Mouse (Mus musculus) liver, embryonic 15.5 days (tissue): Measurements from ENCODE around the gene Sik3. TPM values are rescaled to one million over a fixed set of nuclear protein-coding genes. Genes with fewer than 3 reads are reported as not detected.
"Not testable (repeated sequence)": the region's sequence is repeated elsewhere in the genome, so short reads cannot be mapped to it uniquely, and the experiment has no call there.

Source experiments
- ATAC-seq: fragments of 200-750 bp; cut with Nextera tagmentation; 2 replicates; pipeline ENCODE4 v1.8.0; 2017; ENCODE audit warnings: moderate number of reproducible peaks, mild to moderate bottlenecking, moderate library complexity; ENCODE audit not compliant: insufficient read depth
- H3K27ac ChIP-seq: fragments of 300-500 bp; sonication (generic); replicated peaks from 2 replicates; pipeline ENCODE4 v1.5.1; 2015; ENCODE audit warnings: mild to moderate bottlenecking, inconsistent platforms
- H3K27me3 ChIP-seq: fragments of 300-500 bp; sonication (generic); 2 replicates; pipeline ENCODE4 v1.6.1; 2015; ENCODE audit warnings: mild to moderate bottlenecking, inconsistent platforms
- H3K36me3 ChIP-seq: fragments of 300-500 bp; sonication (generic); replicated peaks from 2 replicates; pipeline ENCODE4 v1.6.1; 2015; ENCODE audit warnings: moderate library complexity, mild to moderate bottlenecking, inconsistent platforms
- H3K4me1 ChIP-seq: fragments of 300-500 bp; sonication (generic); replicated peaks from 2 replicates; pipeline ENCODE4 v1.6.1; 2015; ENCODE audit warnings: inconsistent platforms
- H3K4me2 ChIP-seq: fragments of 300-500 bp; sonication (generic); 2 replicates; pipeline ENCODE4 v1.6.1; 2015; ENCODE audit warnings: moderate library complexity, mild to moderate bottlenecking, inconsistent platforms
- H3K4me3 ChIP-seq: fragments of 300-500 bp; sonication (generic); replicated peaks from 2 replicates; pipeline ENCODE4 v1.5.1; 2015; ENCODE audit warnings: mild to moderate bottlenecking, inconsistent platforms
- H3K9ac ChIP-seq: fragments of 300-500 bp; sonication (generic); 2 replicates; pipeline ENCODE4 v1.6.1; 2015; ENCODE audit warnings: moderate library complexity, mild to moderate bottlenecking, inconsistent platforms
- H3K9me3 ChIP-seq: fragments of 300-500 bp; sonication (generic); replicated peaks from 2 replicates; pipeline ENCODE4 v1.6.1; 2016; ENCODE audit warnings: inconsistent platforms
- WGBS: fragments of 180-500 bp; shearing (Covaris S2); methylation state at CpG from one replicate; pipeline ENCODE4 v1.1.7; 2015; ENCODE audit warnings: mixed read lengths; ENCODE audit not compliant: insufficient replicate concordance; 5-methylcytosine and 5-hydroxymethylcytosine counted together
- polyA plus RNA-seq: library from polyadenylated mRNA; unstranded; fragments of >200 nt; fragmentation: Nextera tagmentation; extraction: Ambion mirVana; gene quantifications from 2 replicates; pipeline ENCODE4 v1.2.1, GENCODE M21; 2015

The Sik3 gene
- polyA plus RNA-seq, 1 experiment from 2014 or later = 3.2 TPM

DNA sequence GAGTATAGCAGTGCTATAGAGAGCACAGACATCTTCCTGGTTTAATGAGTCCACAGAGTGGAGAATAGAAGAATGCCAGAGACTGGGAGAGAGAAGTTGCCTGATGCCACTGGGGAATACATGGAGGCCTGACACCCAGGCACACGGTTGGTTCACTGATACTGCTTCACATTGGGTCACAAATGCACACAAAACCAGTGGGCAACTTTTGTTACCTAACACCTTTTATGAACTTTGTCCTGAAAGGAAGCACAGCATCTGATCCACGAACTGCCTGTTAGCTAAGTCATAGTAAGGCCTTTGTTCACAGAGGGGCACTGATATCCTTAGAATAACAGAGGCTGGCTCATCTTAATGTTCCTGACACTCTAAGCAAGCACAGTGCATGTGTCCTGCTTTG lies 116.6 kb downstream of the Sik3 start:
- H3K4me1 ChIP-seq = no peaks in the 10 kb centered on the region
- no peak overlapping the region for H3K4me2 ChIP-seq
- ATAC-seq = no peak
- H3K9ac ChIP-seq = no peak overlapping the region
- H3K36me3 ChIP-seq = 0 out of 2 replicates have a peak, but pooled peaks cover 3% of the 10 kb centered on the region
- no peaks in the 10 kb centered on the region for H3K9me3 ChIP-seq
- H3K27me3 ChIP-seq = no peaks in the 10 kb centered on the region
- 66% methylated on average over 2 of the region's 2 CpGs for WGBS
- no peak overlapping the region for H3K4me3 ChIP-seq
- no peak overlapping the region for H3K27ac ChIP-seq

GRCm38 (mm10) chr9:46132821-46133220 lies 120.2 kb downstream of the Sik3 start:
- ATAC-seq, H3K36me3 ChIP-seq, H3K9me3 ChIP-seq, H3K4me3 ChIP-seq, H3K9ac ChIP-seq, H3K27me3 ChIP-seq, H3K4me2 ChIP-seq, H3K4me1 ChIP-seq, H3K27ac ChIP-seq: not testable (repeated sequence)

DNA sequence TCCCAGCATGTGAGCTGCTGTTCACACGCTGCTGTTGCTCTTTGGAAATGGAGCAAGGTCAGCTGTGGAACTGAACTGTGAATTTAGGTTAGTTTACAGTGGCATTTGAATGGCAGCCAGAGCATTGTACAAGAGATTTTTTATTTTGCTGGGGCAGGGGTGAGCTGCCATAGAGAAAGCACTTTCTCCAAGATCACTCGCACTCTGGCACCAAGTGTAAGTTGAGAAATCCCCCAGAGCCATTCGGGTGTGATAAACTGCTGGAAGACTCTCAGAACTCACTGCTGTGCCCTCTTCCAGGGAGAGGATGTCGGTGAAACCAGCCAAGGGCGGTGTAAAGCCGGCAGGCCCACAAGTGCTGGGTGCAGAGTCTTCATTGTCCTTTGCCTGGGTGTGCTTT lies 126.2 kb downstream of the Sik3 start:
- Histone ChIP-seq H3K36me3 (no peaks in the 10 kb centered on the region), H3K4me2 (no peak overlapping the region), H3K4me1 (no peaks in the 10 kb centered on the region), H3K9ac (no peak overlapping the region), H3K27me3 (no peaks in the 10 kb centered on the region), H3K4me3 (no peak overlapping the region), H3K9me3 (no peaks in the 10 kb centered on the region), H3K27ac (no peak overlapping the region)
- ATAC-seq = no peak
- 71% methylated on average over 6 of the region's 6 CpGs for WGBS

- 77% methylated on average over 1 of the region's 1 CpGs for WGBS
- Histone ChIP-seq H3K4me2 (no peak overlapping the region), H3K4me3 (no peak overlapping the region), H3K27me3 (no peaks in the 10 kb centered on the region), H3K9me3 (no peaks in the 10 kb centered on the region), H3K27ac (no peak overlapping the region), H3K9ac (no peak overlapping the region), H3K4me1 (no peaks in the 10 kb centered on the region), H3K36me3 (no peaks in the 10 kb centered on the region)
- no peak for ATAC-seq
Observed at GRCm38 (mm10) chr9:46140811-46141210, 128.2 kb downstream of the Sik3 start.

DNA sequence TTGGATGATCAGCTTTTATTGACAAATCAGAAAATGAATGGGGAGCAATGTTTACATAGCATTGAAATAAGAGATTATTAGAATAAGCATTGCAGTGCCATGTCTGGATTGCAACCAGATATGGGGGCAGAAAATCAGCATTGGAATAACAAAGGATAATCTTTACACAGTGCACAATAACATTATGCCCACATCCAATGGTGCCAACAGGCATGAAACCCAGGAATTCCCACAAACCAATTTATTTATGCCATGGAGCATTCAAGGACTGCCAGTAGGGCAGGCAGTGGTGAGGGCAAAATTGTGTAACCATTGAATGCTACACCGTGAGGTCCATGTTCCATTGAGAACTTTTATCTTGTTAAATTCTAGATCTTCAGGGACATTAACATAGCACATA lies 129.4 kb downstream of the Sik3 start:
- Histone ChIP-seq H3K4me3 (no peak overlapping the region), H3K27me3 (no peaks in the 10 kb centered on the region), H3K4me2 (no peak overlapping the region), H3K27ac (no peak overlapping the region), H3K36me3 (no peaks in the 10 kb centered on the region), H3K4me1 (peaks cover 4% of the 10 kb centered on the region; the same call in 1 of the 2 replicates), H3K9me3 (no peaks in the 10 kb centered on the region), H3K9ac (no peak overlapping the region)
- no peak for ATAC-seq
- 55% methylated on average over 1 of the region's 1 CpGs for WGBS

DNA sequence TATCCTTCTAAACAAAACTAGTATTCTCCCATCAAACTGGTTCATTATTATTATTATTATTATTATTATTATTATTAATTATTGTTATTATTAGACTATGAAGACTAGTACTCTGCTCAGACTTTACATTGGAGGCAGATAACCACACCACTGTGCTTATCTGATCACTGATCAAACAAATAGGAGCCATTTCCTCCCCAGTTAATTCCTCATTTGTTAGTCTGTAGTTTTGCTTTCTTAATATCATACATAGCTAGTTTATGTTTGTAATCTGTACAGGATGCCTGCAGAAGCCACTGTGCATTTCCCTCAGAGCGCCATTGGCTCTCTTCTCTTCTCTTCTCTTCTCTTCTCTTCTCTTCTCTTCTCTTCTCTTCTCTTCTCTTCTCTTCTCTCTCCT lies 129.9 kb downstream of the Sik3 start:
- H3K4me2 ChIP-seq = no peak overlapping the region
- no peak overlapping the region for H3K4me3 ChIP-seq
- H3K4me1 ChIP-seq = peaks cover 7% of the 10 kb centered on the region; the same call in 1 of the 2 replicates
- H3K9ac ChIP-seq = no peak overlapping the region
- H3K9me3 ChIP-seq = no peaks in the 10 kb centered on the region
- WGBS = 62% methylated on average over 1 of the region's 1 CpGs
- H3K27me3 ChIP-seq = no peaks in the 10 kb centered on the region
- H3K36me3 ChIP-seq = no peaks in the 10 kb centered on the region
- no peak overlapping the region for H3K27ac ChIP-seq
- ATAC-seq = no peak

- WGBS = 60% methylated on average over 6 of the region's 6 CpGs
- Histone ChIP-seq H3K9ac (no peak overlapping the region), H3K4me1 (peaks cover 29% of the 10 kb centered on the region), H3K4me3 (no peak overlapping the region), H3K9me3 (no peaks in the 10 kb centered on the region), H3K4me2 (no peak overlapping the region), H3K27ac (no peak overlapping the region), H3K27me3 (no peaks in the 10 kb centered on the region), H3K36me3 (no peaks in the 10 kb centered on the region)
- ATAC-seq = no peak
Observed at GRCm38 (mm10) chr9:46144976-46145375, 132.4 kb downstream of the Sik3 start.

GRCm38 (mm10) chr9:46146437-46146836 lies 133.8 kb downstream of the Sik3 start:
- H3K27me3 ChIP-seq = no peaks in the 10 kb centered on the region
- no peak overlapping the region for H3K9ac ChIP-seq
- no peak overlapping the region for H3K4me3 ChIP-seq
- no peak for ATAC-seq
- WGBS = 60% methylated on average over 3 of the region's 3 CpGs
- no peak overlapping the region for H3K4me2 ChIP-seq
- H3K27ac ChIP-seq = no peak overlapping the region
- peaks cover 42% of the 10 kb centered on the region for H3K4me1 ChIP-seq
- no peaks in the 10 kb centered on the region for H3K9me3 ChIP-seq
- H3K36me3 ChIP-seq = no peaks in the 10 kb centered on the region

DNA sequence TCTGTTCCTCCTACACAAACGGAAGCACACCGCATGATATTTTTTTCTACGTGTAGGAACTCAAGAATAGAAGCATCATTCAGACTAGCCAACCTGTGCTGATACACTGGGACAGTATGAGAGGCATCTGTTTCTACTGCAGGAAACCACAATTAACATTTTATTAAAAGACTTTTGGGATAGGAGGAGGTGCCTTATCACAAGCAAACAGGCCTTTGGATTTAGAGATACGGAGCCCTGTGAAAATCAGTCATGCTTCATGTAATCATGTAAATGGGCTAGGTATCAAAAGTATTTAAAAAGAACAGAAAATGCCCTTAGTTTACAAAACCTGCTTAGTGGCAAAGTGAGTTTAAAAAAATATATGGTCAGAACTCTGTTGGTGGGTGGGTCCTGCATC lies 136.1 kb downstream of the Sik3 start:
- 37% methylated on average over 4 of the region's 4 CpGs for WGBS
- Histone ChIP-seq H3K4me2 (no peak overlapping the region), H3K9me3 (no peaks in the 10 kb centered on the region), H3K4me1 (peaks cover 56% of the 10 kb centered on the region), H3K27ac (no peak overlapping the region), H3K9ac (no peak overlapping the region), H3K36me3 (no peaks in the 10 kb centered on the region), H3K4me3 (no peak overlapping the region), H3K27me3 (no peaks in the 10 kb centered on the region)
- ATAC-seq = no peak

GRCm38 (mm10) chr9:46149392-46149791 lies 136.8 kb downstream of the Sik3 start:
- Histone ChIP-seq H3K36me3 (no peaks in the 10 kb centered on the region), H3K4me3 (no peak overlapping the region), H3K9me3 (no peaks in the 10 kb centered on the region), H3K4me1 (peaks cover 57% of the 10 kb centered on the region), H3K27me3 (no peaks in the 10 kb centered on the region), H3K4me2 (no peak overlapping the region), H3K27ac (no peak overlapping the region), H3K9ac (no peak overlapping the region)
- WGBS = 22% methylated on average over 5 of the region's 5 CpGs
- peak; percentile 56 for ATAC-seq

GRCm38 (mm10) chr9:46150116-46150515 lies 137.5 kb downstream of the Sik3 start:
- no peak overlapping the region for H3K4me3 ChIP-seq
- H3K4me2 ChIP-seq = no peak overlapping the region
- no peak overlapping the region for H3K9ac ChIP-seq
- H3K9me3 ChIP-seq = no peaks in the 10 kb centered on the region
- H3K27ac ChIP-seq = no peak overlapping the region
- peaks cover 62% of the 10 kb centered on the region for H3K4me1 ChIP-seq
- ATAC-seq = 0 out of 2 replicates have a peak, but pooled peaks have one; percentile 28
- no peaks in the 10 kb centered on the region for H3K27me3 ChIP-seq
- H3K36me3 ChIP-seq = no peaks in the 10 kb centered on the region
- 29% methylated on average over 7 of the region's 7 CpGs for WGBS

DNA sequence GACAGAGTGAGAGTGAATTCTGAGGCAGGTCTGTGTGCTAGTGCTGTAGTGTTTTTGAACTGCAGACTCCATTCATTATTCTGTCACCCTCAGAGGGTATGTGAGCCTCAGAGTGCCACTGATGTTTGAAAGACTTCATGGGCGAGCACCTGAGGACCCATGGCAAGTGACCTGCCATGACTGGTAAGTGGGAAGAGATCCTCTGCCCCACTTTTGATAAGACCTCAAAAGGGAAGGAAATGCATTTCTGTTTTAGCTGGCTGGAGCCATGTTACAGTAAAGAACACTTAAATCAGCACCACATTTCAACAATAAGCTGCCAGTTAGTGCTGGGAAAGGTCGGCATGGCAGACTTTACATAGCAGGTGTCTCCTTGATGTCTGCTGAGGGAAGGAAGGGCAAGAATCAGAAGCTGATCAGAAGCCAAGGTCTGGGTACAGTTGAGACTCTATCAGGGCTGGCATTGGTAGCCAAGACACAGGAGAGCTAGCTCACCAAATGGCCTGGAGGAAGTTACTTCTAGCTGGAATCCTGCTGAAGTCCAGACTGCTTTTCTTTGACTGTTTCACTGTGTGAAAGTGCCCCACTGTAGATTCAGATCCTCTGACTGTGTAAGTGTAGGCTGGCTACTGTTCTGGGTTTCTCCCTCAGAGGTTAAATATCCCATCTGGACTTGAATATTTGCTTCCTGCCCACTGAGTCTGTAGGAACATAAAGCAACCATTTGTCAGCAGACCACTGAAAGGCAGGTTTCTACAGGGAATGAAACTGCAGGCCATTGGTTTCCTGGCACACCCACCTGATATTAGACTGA lies 138.5 kb downstream of the Sik3 start:
- no peak for ATAC-seq
- H3K4me3 ChIP-seq = no peak overlapping the region
- peaks cover 62% of the 10 kb centered on the region for H3K4me1 ChIP-seq
- H3K9me3 ChIP-seq = no peaks in the 10 kb centered on the region
- no peaks in the 10 kb centered on the region for H3K36me3 ChIP-seq
- WGBS = 16% methylated on average over 2 of the region's 2 CpGs
- H3K27ac ChIP-seq = no peak overlapping the region; the same call in 1 of the 2 replicates
- no peak overlapping the region for H3K4me2 ChIP-seq
- H3K9ac ChIP-seq = no peak overlapping the region
- no peaks in the 10 kb centered on the region for H3K27me3 ChIP-seq
